Mouse (Mus musculus): ENCODE results near the gene Olfr1424. TPM values are rescaled to one million over a fixed set of nuclear protein-coding genes. Genes with fewer than 3 reads are reported as not detected.

Gene Olfr1424
- polyA plus RNA-seq, 1 experiment from 2014 or later = not detected

DNA sequence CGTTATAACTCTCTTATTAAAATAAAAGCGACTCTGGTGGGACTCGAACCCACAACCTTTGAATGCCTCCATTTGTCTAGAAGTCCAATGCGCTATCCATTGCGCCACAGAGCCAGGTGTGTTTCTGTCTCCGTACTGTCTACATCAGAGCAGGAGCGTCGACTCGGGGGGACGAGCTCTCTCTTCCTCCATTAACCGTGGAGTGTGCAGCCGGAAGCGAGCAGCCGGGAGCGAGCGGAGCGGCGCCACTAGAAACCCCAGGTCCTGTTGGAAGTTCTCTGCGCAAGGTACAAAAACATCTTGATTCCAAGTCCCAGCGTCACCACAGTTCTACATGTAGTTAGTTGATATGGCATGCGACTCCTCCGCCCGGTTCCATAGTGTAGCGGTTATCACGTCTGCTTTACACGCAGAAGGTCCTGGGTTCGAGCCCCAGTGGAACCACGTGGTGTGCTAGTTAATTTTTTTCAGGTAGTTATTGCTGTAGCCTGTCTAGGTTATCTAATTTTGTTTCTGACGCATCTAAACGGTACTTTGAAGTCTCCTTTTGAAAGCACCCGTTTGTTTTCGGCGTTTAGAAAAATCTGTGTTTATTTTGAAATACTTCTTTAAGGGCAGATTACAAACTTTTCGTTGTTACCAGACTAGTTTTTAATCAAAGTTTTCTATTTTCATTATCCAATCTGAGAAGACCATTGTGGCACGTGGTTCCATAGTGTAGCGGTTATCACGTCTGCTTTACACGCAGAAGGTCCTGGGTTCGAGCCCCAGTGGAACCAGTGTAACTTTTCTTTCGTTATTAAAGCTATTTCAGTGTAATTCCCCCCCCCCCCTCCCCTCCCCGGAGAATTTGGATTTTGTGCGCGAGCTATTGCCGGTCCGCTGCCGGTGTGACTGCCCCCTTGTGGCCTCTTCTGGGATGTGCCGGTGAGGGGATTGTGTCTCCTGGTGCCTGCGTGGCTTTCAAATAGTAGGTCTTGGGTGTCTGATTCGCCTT, 50.6 kb downstream of the Olfr1424 start:
- peak; percentile 85 for ATAC-seq (replicated peaks; ENCODE audit: insufficient number of reproducible peaks, low FRiP score, low TSS enrichment)
- Histone ChIP-seq H3K27ac (ENCODE audit: low read depth, low read length) (peak overlapping the region; percentile 80), H3K36me3 (ENCODE audit: control insufficient read depth, insufficient read depth, low read length) (no peaks in the 10 kb centered on the region), H3K9ac (ENCODE audit: low read depth, low read length) (no peak overlapping the region; the same call in 1 of the 2 replicates), H3K4me2 (peak overlapping the region; percentile 63), H3K4me1 (ENCODE audit: control insufficient read depth, insufficient read depth, low read length) (peaks cover 2% of the 10 kb centered on the region), H3K27me3 (ENCODE audit: control insufficient read depth, insufficient read depth, low read length) (no peaks in the 10 kb centered on the region), H3K4me3 (ENCODE audit: low read depth, low read length) (peak overlapping the region; percentile 66), H3K9me3 (replicated peaks; ENCODE audit: control insufficient read depth, low read length) (no peaks in the 10 kb centered on the region)
- WGBS (ENCODE audit: insufficient replicate concordance) = under 1% methylated on average over 49 of the region's 49 CpGs

DNA sequence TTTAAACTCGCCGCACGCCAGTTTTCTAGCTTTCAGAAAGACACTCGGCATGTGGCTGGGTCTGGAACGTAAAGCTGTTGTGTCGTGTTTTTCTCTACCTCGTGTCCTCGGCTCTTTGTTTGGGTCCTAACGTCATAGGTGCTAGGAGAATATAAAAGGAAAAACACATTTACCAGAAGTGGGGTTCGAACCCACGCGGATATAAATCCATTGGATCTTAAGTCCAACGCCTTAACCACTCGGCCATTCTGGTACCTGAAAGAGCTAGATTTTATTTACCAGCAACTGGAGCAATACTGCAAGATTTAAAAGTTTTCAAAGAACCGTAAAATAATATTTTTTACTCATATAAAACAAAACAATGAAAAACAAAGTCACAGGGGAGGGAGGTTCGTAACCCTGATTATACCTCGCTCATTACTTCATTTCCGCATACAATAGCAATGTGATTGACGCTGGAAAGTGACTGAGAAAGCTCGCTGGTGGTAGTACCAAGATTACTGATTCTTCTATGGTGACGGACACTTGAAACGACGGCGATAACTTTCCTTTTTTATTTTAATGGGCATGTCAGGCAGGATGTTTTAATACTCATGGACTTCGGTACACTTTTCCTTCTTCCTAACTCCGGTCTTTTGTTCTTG, 51.4 kb downstream of the Olfr1424 start:
- peaks cover 2% of the 10 kb centered on the region for H3K4me1 ChIP-seq (ENCODE audit: control insufficient read depth, insufficient read depth, low read length)
- H3K4me2 ChIP-seq = peak overlapping the region; percentile 63
- H3K36me3 ChIP-seq (ENCODE audit: control insufficient read depth, insufficient read depth, low read length) = no peaks in the 10 kb centered on the region
- WGBS (ENCODE audit: insufficient replicate concordance) = under 1% methylated on average over 26 of the region's 26 CpGs
- H3K4me3 ChIP-seq (ENCODE audit: low read depth, low read length) = peak overlapping the region; percentile 66
- H3K27me3 ChIP-seq (ENCODE audit: control insufficient read depth, insufficient read depth, low read length) = no peaks in the 10 kb centered on the region
- H3K9ac ChIP-seq (ENCODE audit: low read depth, low read length) = peak overlapping the region; percentile 78
- peak; percentile 63 for ATAC-seq (replicated peaks; ENCODE audit: insufficient number of reproducible peaks, low FRiP score, low TSS enrichment)
- H3K27ac ChIP-seq (ENCODE audit: low read depth, low read length) = peak overlapping the region; percentile 80
- H3K9me3 ChIP-seq (replicated peaks; ENCODE audit: control insufficient read depth, low read length) = no peaks in the 10 kb centered on the region

DNA sequence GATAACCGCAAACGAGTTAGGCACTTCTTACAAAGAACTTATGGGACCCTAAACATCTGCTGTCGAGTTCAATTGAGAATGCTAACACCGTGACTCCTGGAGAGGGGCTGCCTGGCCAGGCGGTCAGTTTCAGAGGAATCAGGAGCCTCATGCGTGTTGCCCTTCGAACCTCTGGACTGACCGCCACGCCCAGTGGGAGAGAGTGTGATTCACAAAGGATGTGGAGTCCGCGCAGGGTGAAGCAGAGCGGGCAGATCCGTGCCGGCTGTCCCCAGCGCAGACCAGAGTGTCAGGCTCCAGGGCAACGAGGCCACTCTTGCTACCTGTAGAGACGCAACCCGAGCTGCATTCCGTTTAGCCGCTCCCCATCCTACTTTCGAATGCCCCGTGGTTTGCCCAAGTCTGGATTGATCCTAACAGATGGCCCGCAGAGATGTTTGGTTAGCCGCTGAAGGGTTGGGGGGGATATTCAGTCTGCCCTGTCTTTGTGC, 52.2 kb downstream of the Olfr1424 start:
- H3K36me3 ChIP-seq (ENCODE audit: control insufficient read depth, insufficient read depth, low read length) = no peaks in the 10 kb centered on the region
- no peaks in the 10 kb centered on the region for H3K9me3 ChIP-seq (replicated peaks; ENCODE audit: control insufficient read depth, low read length)
- peak; percentile 19; the same call in 1 of the 2 replicates for ATAC-seq (replicated peaks; ENCODE audit: insufficient number of reproducible peaks, low FRiP score, low TSS enrichment)
- under 1% methylated on average over 24 of the region's 24 CpGs for WGBS (ENCODE audit: insufficient replicate concordance)
- no peaks in the 10 kb centered on the region for H3K27me3 ChIP-seq (ENCODE audit: control insufficient read depth, insufficient read depth, low read length)
- peak overlapping the region; percentile 78 for H3K9ac ChIP-seq (ENCODE audit: low read depth, low read length)
- H3K4me2 ChIP-seq = peak overlapping the region; percentile 63
- peak overlapping the region; percentile 66 for H3K4me3 ChIP-seq (ENCODE audit: low read depth, low read length)
- peak overlapping the region; percentile 80 for H3K27ac ChIP-seq (ENCODE audit: low read depth, low read length)
- peaks cover 2% of the 10 kb centered on the region for H3K4me1 ChIP-seq (ENCODE audit: control insufficient read depth, insufficient read depth, low read length)

DNA sequence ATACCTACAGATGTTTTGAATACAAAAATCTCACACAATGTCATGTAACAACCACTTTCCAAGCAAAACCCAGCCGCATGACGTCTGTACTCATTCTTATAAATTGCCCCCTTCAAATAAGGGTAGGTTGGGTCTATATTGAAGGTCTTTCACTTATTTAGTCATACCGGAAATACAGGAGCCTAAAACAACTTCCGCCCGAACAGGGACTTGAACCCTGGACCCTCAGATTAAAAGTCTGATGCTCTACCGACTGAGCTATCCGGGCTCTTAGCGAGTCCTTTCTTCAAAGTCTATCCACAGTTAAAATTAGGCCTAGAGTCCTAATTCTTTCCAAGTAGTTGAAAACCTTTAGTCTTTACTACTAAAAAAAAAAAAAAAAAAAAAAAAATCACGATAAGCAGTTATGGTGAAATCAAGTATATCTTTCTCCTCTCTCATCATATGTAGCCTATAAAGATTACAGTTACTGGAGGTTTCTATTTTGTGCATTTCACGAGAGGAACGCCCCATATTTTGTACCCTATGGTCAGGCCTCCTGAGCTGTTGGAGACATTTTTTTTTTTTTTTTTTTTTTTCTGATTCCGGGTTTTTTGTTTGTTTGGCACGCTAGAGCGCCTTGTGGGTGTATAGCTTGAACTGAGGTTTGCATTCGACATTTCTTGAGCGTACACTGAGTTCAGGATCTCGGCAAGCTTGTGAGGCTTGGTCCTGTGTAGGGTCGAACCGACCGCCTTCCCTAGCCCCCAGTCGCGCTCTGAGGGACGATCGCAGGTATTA, 52.8 kb downstream of the Olfr1424 start:
- H3K36me3 ChIP-seq (ENCODE audit: control insufficient read depth, insufficient read depth, low read length) = no peaks in the 10 kb centered on the region
- under 1% methylated on average over 24 of the region's 24 CpGs for WGBS (ENCODE audit: insufficient replicate concordance)
- no peaks in the 10 kb centered on the region for H3K27me3 ChIP-seq (ENCODE audit: control insufficient read depth, insufficient read depth, low read length)
- peak overlapping the region; percentile 78 for H3K9ac ChIP-seq (ENCODE audit: low read depth, low read length)
- ATAC-seq (replicated peaks; ENCODE audit: insufficient number of reproducible peaks, low FRiP score, low TSS enrichment) = peak; percentile 28; the same call in 1 of the 2 replicates
- H3K27ac ChIP-seq (ENCODE audit: low read depth, low read length) = peak overlapping the region; percentile 80
- H3K4me2 ChIP-seq = peak overlapping the region; percentile 63
- peaks cover 2% of the 10 kb centered on the region for H3K4me1 ChIP-seq (ENCODE audit: control insufficient read depth, insufficient read depth, low read length)
- H3K4me3 ChIP-seq (ENCODE audit: low read depth, low read length) = peak overlapping the region; percentile 66
- H3K9me3 ChIP-seq (replicated peaks; ENCODE audit: control insufficient read depth, low read length) = no peaks in the 10 kb centered on the region

Other genes with a start within 250 kb of the Olfr1424 start
- 8.3 and 9.9 TPM in 2 replicates for gene Stx3, start 243.3 kb downstream of the Olfr1424 start, polyA plus RNA-seq (2014; fragmentation: Nextera tagmentation; extraction: Ambion mirVana)
- gene Olfr1417, start 223.5 kb downstream of the Olfr1424 start, polyA plus RNA-seq (2014; fragmentation: Nextera tagmentation; extraction: Ambion mirVana) = 0.15 TPM in 1 of 2 replicates, not detected in the other
- not detected in 2 replicates for gene Olfr1418, start 201.6 kb downstream of the Olfr1424 start, polyA plus RNA-seq (2014; fragmentation: Nextera tagmentation; extraction: Ambion mirVana)
- not detected in 2 replicates for gene Olfr1419, start 187.6 kb downstream of the Olfr1424 start, polyA plus RNA-seq (2014; fragmentation: Nextera tagmentation; extraction: Ambion mirVana)
- gene Olfr1420, start 176.1 kb downstream of the Olfr1424 start, polyA plus RNA-seq (2014; fragmentation: Nextera tagmentation; extraction: Ambion mirVana) = 0.29 TPM in 1 of 2 replicates, not detected in the other
- gene Patl1, start 150.3 kb downstream of the Olfr1424 start, polyA plus RNA-seq (2014; fragmentation: Nextera tagmentation; extraction: Ambion mirVana) = 22.9 and 23.3 TPM in 2 replicates
- 8.6 and 11.8 TPM in 2 replicates for gene Osbp, start 96.7 kb downstream of the Olfr1424 start, polyA plus RNA-seq (2014; fragmentation: Nextera tagmentation; extraction: Ambion mirVana)
- not detected in 2 replicates for gene Olfr1423, start 21.4 kb downstream of the Olfr1424 start, polyA plus RNA-seq (2014; fragmentation: Nextera tagmentation; extraction: Ambion mirVana)
- not detected in 2 replicates for gene Olfr1425, start 15.0 kb upstream of the Olfr1424 start, polyA plus RNA-seq (2014; fragmentation: Nextera tagmentation; extraction: Ambion mirVana)
- gene Olfr1426, start 29.3 kb upstream of the Olfr1424 start, polyA plus RNA-seq (2014; fragmentation: Nextera tagmentation; extraction: Ambion mirVana) = not detected in 2 replicates
- gene Olfr1427, start 40.7 kb upstream of the Olfr1424 start, polyA plus RNA-seq (2014; fragmentation: Nextera tagmentation; extraction: Ambion mirVana) = not detected in 2 replicates
- not detected in 2 replicates for gene Olfr1428, start 53.2 kb upstream of the Olfr1424 start, polyA plus RNA-seq (2014; fragmentation: Nextera tagmentation; extraction: Ambion mirVana)
- not detected in 2 replicates for gene Olfr76, start 60.5 kb upstream of the Olfr1424 start, polyA plus RNA-seq (2014; fragmentation: Nextera tagmentation; extraction: Ambion mirVana)
- gene Olfr1555-ps1, start 107.4 kb upstream of the Olfr1424 start, polyA plus RNA-seq (2014; fragmentation: Nextera tagmentation; extraction: Ambion mirVana) = not detected in 2 replicates
- gene Olfr1431, start 138.0 kb upstream of the Olfr1424 start, polyA plus RNA-seq (2014; fragmentation: Nextera tagmentation; extraction: Ambion mirVana) = not detected in 2 replicates
- not detected in 2 replicates for gene Olfr1432, start 169.9 kb upstream of the Olfr1424 start, polyA plus RNA-seq (2014; fragmentation: Nextera tagmentation; extraction: Ambion mirVana)
- not detected in 2 replicates for gene Olfr262, start 179.0 kb upstream of the Olfr1424 start, polyA plus RNA-seq (2014; fragmentation: Nextera tagmentation; extraction: Ambion mirVana)
- not detected in 2 replicates for gene Olfr235, start 198.3 kb upstream of the Olfr1424 start, polyA plus RNA-seq (2014; fragmentation: Nextera tagmentation; extraction: Ambion mirVana)
- not detected in 2 replicates for gene Olfr1434, start 217.2 kb upstream of the Olfr1424 start, polyA plus RNA-seq (2014; fragmentation: Nextera tagmentation; extraction: Ambion mirVana)
- gene Olfr1436, start 236.4 kb upstream of the Olfr1424 start, polyA plus RNA-seq (2014; fragmentation: Nextera tagmentation; extraction: Ambion mirVana) = not detected in 2 replicates

Data from heart, embryonic 11.5 days (tissue).